Mouse (Mus musculus): Measurements from ENCODE around the gene Aox1.

Gene Aox1

GRCm38 (mm10) chr1:58110241-58110640 lies 80.5 kb downstream of the Aox1 start:
- DNase-seq (ENCODE audit: low read depth, low spot score): no peak

- DNase-seq (ENCODE audit: low read depth, low spot score): no peak
Observed at GRCm38 (mm10) chr1:58111315-58111714, 81.6 kb downstream of the Aox1 start.

- peak; percentile 57 for DNase-seq (ENCODE audit: low read depth, low spot score)
Observed at GRCm38 (mm10) chr1:58112880-58113279, 83.1 kb downstream of the Aox1 start, which contains the start of gene Aox3. Gene Aox3, plus strand, starts transcription at chr1:58113130.

GRCm38 (mm10) chr1:58113441-58113840 lies 83.7 kb downstream of the Aox1 start:
- no peak for DNase-seq (ENCODE audit: low read depth, low spot score)

- DNase-seq (ENCODE audit: low read depth, low spot score): no peak
Observed at GRCm38 (mm10) chr1:58114021-58114560, 84.4 kb downstream of the Aox1 start.

GRCm38 (mm10) chr1:58114666-58115375 lies 85.1 kb downstream of the Aox1 start:
- DNase-seq (ENCODE audit: low read depth, low spot score): no peak

GRCm38 (mm10) chr1:58118231-58118630 lies 88.5 kb downstream of the Aox1 start:
- DNase-seq (ENCODE audit: low read depth, low spot score): no peak

- DNase-seq (ENCODE audit: low read depth, low spot score): no peak
Observed at GRCm38 (mm10) chr1:58124901-58125300, 95.2 kb downstream of the Aox1 start.

GRCm38 (mm10) chr1:58137891-58138290 lies 108.2 kb downstream of the Aox1 start:
- DNase-seq (ENCODE audit: low read depth, low spot score): no peak

GRCm38 (mm10) chr1:58138986-58139385 lies 109.3 kb downstream of the Aox1 start:
- DNase-seq (ENCODE audit: low read depth, low spot score): no peak

- no peak for DNase-seq (ENCODE audit: low read depth, low spot score)
Observed at GRCm38 (mm10) chr1:58140607-58141006, 110.9 kb downstream of the Aox1 start.

GRCm38 (mm10) chr1:58144384-58145069 lies 114.8 kb downstream of the Aox1 start:
- peak; percentile 7 for DNase-seq (ENCODE audit: low read depth, low spot score)

GRCm38 (mm10) chr1:58146026-58146425 lies 116.3 kb downstream of the Aox1 start:
- DNase-seq (ENCODE audit: low read depth, low spot score): no peak

GRCm38 (mm10) chr1:58147776-58148175 lies 118.0 kb downstream of the Aox1 start:
- no peak for DNase-seq (ENCODE audit: low read depth, low spot score)

GRCm38 (mm10) chr1:58152247-58152646 lies 122.5 kb downstream of the Aox1 start:
- no peak for DNase-seq (ENCODE audit: low read depth, low spot score)
